Mouse (Mus musculus) cortical plate, adult 2 months (tissue): ENCODE measurements around the gene Immp2l.
"Not testable (repeated sequence)": the region's sequence is repeated elsewhere in the genome, so short reads cannot be mapped to it uniquely, and the experiment has no call there.

Source experiments
- CTCF ChIP-seq: fragments of 200-500 bp; IDR thresholded peaks from 2 replicates; pipeline ENCODE4 v1.5.1; 2011; ENCODE audit warnings: mild to moderate bottlenecking, control low read depth, low read length; ENCODE audit not compliant: insufficient read depth; ENCODE audit errors: extremely low read depth
- POLR2A ChIP-seq: fragments of 200-500 bp; IDR thresholded peaks from 2 replicates; pipeline ENCODE4 v1.6.1; 2011; ENCODE audit warnings: mild to moderate bottlenecking, low read length, control low read depth; ENCODE audit not compliant: insufficient read depth; ENCODE audit errors: extremely low read depth

DNA sequence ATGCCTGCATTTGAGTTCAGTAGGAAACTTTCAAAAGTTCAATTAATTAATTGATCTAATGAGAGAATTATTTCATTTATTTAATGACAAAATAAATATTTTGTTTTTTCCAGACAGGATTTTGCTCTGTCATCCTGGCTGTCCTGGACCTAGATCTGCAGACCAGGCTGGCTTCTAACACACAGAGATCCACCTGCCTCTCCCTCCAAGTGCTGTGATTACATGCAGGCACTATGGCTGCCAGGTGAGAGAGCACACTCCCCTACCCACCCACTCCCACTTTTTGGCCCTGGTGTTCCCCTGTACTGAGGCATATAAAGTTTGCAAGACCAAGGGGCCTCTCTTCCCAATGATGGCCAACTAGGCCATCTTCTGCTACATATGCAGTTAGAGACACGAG, 31.7 kb upstream of the Immp2l start:
- not testable (repeated sequence) for TF ChIP-seq CTCF, POLR2A
